Mouse (Mus musculus): ENCODE results near the gene Hpse2. TPM values are rescaled to one million over a fixed set of nuclear protein-coding genes. Genes with fewer than 3 reads are reported as not detected.
"Not testable (repeated sequence)": the region's sequence is repeated elsewhere in the genome, so short reads cannot be mapped to it uniquely, and the experiment has no call there.

Gene Hpse2
- polyA plus RNA-seq, 1 experiment from 2014 or later = 9.8 TPM

DNA sequence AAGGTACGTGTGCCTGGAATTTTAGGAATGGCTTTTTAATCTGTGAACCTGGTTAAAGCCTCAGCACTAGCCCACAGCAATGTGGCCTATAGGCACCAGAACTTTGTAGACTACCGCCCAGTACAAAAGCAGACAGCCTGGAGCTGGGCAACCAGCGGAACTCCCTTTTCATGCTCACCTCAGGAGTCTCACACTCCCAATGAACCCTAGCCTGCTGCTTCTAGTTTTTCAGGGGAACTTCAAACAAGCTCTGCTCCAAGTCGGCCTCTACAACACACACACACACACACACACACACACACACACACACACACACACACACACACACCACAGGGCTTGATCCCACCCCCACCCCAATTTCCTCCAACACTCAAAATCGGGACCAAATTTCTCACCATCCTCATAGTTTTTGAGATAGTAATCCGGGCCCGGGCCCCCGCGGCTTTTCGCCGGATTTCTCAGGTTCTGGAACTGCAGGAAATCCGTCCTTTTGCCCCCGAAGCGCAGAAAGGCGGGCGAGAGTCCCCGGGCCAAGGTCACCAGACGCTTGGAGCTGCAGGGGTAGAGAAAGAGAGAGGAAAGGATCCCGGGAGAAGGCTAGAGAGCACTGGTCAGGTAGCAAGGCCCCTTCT is 3.7 kb downstream of the Hpse2 start:
- Histone ChIP-seq H3K27ac (peak overlapping the region; percentile 73; the same call in 1 of the 2 replicates), H3K36me3 (no peaks in the 10 kb centered on the region), H3K4me3 (peak overlapping the region; percentile 52), H3K27me3 (peaks cover 61% of the 10 kb centered on the region), H3K9ac (peak overlapping the region; percentile 70), H3K9me3 (no peaks in the 10 kb centered on the region), H3K4me1 (peaks cover 40% of the 10 kb centered on the region), H3K4me2 (replicated peaks) (peak overlapping the region; percentile 80)
- no peak for ATAC-seq (ENCODE audit: low FRiP score, low read depth)
- 4% methylated on average over 19 of the region's 19 CpGs for WGBS

DNA sequence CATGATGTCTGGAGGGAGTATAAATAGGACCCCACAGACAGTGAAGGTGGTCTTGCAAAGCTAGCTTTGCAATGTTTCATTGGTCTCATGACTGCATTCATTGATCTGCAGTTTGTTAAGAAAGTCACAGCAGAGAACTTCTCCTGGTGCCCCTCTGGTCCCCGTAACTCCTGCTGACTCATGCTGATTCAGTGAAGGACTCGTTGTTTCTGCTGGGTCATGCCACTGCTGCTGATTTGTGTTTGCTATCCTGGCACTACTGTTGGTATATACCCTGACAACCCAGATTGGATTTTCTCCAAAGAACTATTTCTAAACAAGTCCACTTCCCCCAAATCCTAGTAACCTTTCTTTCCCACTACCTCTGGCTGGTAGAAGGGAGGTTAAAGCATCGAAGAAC is 29.3 kb downstream of the Hpse2 start:
- peaks cover 7% of the 10 kb centered on the region; the same call in 1 of the 2 replicates for H3K36me3 ChIP-seq
- H3K9me3 ChIP-seq = peaks cover 9% of the 10 kb centered on the region; the same call in 1 of the 2 replicates
- no peak for ATAC-seq (ENCODE audit: low FRiP score, low read depth)
- H3K4me3 ChIP-seq = no peak overlapping the region
- H3K27ac ChIP-seq = no peak overlapping the region
- H3K4me1 ChIP-seq = no peaks in the 10 kb centered on the region
- H3K27me3 ChIP-seq = no peaks in the 10 kb centered on the region
- H3K4me2 ChIP-seq (replicated peaks) = no peak overlapping the region
- WGBS = 88% methylated on average over 3 of the region's 3 CpGs
- no peak overlapping the region for H3K9ac ChIP-seq

DNA sequence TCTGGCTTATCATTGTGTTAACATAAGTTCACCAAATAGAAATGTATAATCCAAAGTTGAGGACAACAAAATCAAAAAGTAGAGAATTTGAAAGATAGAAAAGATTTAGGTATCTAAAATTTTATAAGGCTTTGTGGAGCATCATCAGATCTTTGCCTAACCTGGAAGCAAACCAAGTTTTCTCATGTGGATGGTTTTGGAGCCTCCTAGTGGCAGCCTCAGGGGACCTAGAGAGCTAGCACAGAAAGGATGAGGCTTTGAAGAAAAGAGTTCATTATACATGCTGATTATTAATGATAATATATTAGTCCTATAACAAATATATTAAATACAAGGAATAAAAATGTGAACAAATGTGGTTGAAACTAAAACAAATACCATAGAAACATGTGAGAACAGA is 77.0 kb downstream of the Hpse2 start:
- H3K27ac ChIP-seq = no peak overlapping the region
- H3K27me3 ChIP-seq = no peaks in the 10 kb centered on the region
- no peak overlapping the region for H3K4me3 ChIP-seq
- no peak for ATAC-seq (ENCODE audit: low FRiP score, low read depth)
- H3K36me3 ChIP-seq = peaks cover under 1% of the 10 kb centered on the region; the same call in 1 of the 2 replicates
- H3K9me3 ChIP-seq = peaks cover 5% of the 10 kb centered on the region; the same call in 1 of the 2 replicates
- no peak overlapping the region for H3K9ac ChIP-seq
- H3K4me2 ChIP-seq (replicated peaks) = no peak overlapping the region
- H3K4me1 ChIP-seq = no peaks in the 10 kb centered on the region

DNA sequence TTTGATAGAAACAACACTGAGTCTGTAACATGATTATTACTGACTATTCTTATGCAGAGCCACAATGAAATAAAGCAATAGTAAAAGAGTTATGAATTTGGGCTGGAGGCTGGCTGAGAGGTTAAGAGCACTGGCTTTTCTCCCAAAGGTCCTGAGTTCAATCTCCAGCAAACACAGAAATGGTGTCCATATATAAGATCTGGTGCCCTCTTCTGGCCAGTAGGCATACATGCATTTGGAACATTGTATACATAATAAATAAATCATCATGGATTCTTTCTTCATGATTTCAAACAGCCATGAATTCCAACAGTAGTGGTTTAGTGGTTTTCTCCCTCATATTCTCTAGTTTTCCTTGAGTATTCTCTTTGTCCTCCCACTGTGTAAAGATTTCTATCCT is 81.4 kb downstream of the Hpse2 start:
- Histone ChIP-seq H3K9me3 (peaks cover 5% of the 10 kb centered on the region; the same call in 1 of the 2 replicates), H3K4me3 (no peak overlapping the region), H3K9ac (no peak overlapping the region), H3K4me1 (no peaks in the 10 kb centered on the region), H3K4me2 (replicated peaks) (no peak overlapping the region), H3K27me3 (no peaks in the 10 kb centered on the region), H3K27ac (no peak overlapping the region), H3K36me3 (peaks cover 5% of the 10 kb centered on the region; the same call in 1 of the 2 replicates)
- ATAC-seq (ENCODE audit: low FRiP score, low read depth) = no peak

DNA sequence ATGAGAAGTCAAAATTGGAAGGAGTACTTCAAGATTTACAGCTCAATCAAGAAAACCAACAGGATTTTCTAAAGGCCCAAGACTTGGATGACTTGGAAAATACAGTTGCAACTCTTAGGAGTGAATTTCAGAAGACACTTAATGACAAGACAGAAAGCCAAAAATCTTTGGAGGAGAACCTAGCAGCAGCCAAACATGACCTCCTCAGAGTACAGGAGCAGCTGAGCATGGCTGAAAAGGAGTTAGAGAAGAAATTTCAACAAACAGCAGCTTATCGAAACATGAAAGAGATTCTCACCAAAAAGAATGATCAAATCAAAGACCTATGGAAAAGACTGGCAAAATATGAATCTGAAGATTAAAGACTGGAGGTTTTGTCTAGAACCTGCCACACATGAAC is 106.8 kb downstream of the Hpse2 start:
- not testable (repeated sequence) for ATAC-seq (ENCODE audit: low FRiP score, low read depth); H3K4me2 ChIP-seq (replicated peaks); H3K27ac ChIP-seq; H3K4me3 ChIP-seq; H3K4me1 ChIP-seq; H3K9me3 ChIP-seq; H3K36me3 ChIP-seq; H3K9ac ChIP-seq; H3K27me3 ChIP-seq
- 94% methylated on average over 1 of the region's 1 CpGs for WGBS

DNA sequence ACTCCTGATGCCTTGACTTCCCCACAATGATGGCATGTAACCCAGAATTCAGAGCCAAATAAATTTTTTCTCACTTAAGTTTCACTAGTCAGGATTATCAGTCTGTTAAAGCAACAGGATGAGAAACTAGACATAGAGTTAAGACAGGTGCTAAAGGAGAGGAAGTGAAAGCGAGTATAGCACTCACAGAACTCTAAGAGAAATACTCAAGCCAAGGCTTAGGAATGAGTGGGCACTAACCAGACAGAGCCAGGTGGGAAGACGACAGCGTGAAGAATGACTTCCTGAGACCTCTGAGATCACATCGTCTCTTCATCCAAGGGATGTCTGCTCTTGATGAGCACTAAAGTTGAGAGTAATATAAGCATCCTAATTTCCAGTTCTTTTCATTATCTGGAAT is 144.2 kb downstream of the Hpse2 start:
- H3K36me3 ChIP-seq = no peaks in the 10 kb centered on the region
- H3K4me3 ChIP-seq = no peak overlapping the region
- H3K4me2 ChIP-seq (replicated peaks) = no peak overlapping the region
- 83% methylated on average over 4 of the region's 4 CpGs for WGBS
- H3K27me3 ChIP-seq = no peaks in the 10 kb centered on the region
- ATAC-seq (ENCODE audit: low FRiP score, low read depth) = no peak
- H3K9me3 ChIP-seq = no peaks in the 10 kb centered on the region
- H3K4me1 ChIP-seq = no peaks in the 10 kb centered on the region
- no peak overlapping the region for H3K27ac ChIP-seq
- no peak overlapping the region for H3K9ac ChIP-seq

DNA sequence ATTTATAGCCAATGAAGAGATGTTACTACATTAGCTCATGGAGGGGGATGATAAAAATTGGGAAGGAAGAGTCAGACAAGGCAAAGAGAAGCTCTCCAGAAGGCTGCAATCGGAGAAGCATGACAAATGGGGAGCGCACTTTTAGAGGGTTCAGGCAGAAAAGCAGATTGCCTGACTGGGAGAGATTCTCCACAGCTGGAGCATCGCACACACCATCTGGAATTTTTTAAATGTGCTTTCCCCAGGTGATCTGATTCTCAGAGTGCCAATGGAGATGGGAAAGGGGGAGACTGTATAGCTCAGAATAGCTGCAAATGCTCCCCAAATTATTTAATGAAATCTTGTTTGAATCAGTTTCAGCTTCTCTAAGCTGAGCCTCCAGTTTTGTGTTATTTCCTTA is 156.4 kb downstream of the Hpse2 start:
- H3K27ac ChIP-seq = no peak overlapping the region
- no peaks in the 10 kb centered on the region for H3K9me3 ChIP-seq
- H3K4me1 ChIP-seq = 0 out of 2 replicates have a peak, but pooled peaks cover 5% of the 10 kb centered on the region
- 48% methylated on average over 3 of the region's 3 CpGs for WGBS
- no peak overlapping the region for H3K9ac ChIP-seq
- H3K4me3 ChIP-seq = no peak overlapping the region
- no peaks in the 10 kb centered on the region for H3K27me3 ChIP-seq
- no peak overlapping the region for H3K4me2 ChIP-seq (replicated peaks)
- H3K36me3 ChIP-seq = no peaks in the 10 kb centered on the region
- no peak for ATAC-seq (ENCODE audit: low FRiP score, low read depth)

DNA sequence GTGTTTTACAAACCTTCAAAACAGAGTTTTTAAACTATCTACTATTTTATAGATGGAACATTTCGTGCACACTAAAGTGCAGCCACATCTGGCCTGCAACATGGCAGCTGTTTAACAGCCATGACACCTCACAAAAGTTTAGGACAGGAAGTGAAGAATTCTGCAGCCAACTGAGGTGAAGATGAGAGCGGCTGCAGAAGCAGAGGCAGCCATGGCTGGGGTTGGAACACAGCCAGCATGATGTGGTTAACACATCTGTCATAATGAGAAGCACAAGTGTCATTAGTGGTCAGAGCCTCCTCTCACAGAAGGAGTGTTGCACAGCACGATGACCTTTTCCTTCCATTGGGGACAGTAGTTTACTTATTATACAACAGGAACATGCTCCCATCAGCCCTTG is 194.6 kb downstream of the Hpse2 start:
- Histone ChIP-seq H3K36me3 (no peaks in the 10 kb centered on the region), H3K4me2 (replicated peaks) (no peak overlapping the region), H3K4me3 (no peak overlapping the region), H3K27me3 (no peaks in the 10 kb centered on the region), H3K27ac (no peak overlapping the region; the same call in 1 of the 2 replicates), H3K9me3 (no peaks in the 10 kb centered on the region), H3K9ac (no peak overlapping the region), H3K4me1 (peaks cover 15% of the 10 kb centered on the region)
- WGBS = 18% methylated on average over 3 of the region's 3 CpGs
- ATAC-seq (ENCODE audit: low FRiP score, low read depth) = peak; percentile 32; the same call in 1 of the 2 replicates

DNA sequence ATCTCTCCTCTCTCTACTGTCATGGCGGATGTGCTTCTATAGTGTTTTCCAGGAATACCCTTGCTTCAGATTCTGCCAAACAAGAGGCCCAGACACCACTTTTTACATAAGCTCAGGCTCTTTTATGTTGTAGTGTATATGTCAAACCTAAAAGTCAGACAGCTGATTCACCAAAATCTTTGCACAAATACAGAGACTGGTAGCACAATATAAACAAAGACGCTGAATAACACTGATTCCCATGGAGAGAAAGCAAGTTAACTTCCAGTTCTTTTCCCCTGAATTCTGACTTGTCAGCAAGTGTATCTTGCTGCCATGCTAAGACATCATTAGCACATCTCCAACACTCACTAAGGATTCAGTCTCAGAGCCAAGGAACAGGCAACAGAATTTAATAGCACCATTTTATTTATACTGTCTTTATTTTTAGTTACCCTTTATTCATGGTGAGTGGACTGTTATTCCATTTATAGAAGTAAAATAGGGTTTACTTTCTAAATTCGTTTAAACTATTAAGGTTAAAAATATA is 212.7 kb downstream of the Hpse2 start:
- Histone ChIP-seq H3K4me1 (no peaks in the 10 kb centered on the region), H3K9ac (no peak overlapping the region), H3K9me3 (no peaks in the 10 kb centered on the region), H3K4me3 (no peak overlapping the region), H3K27ac (no peak overlapping the region), H3K36me3 (no peaks in the 10 kb centered on the region), H3K27me3 (no peaks in the 10 kb centered on the region), H3K4me2 (replicated peaks) (no peak overlapping the region)
- ATAC-seq (ENCODE audit: low FRiP score, low read depth) = no peak
- 88% methylated on average over 3 of the region's 3 CpGs for WGBS

DNA sequence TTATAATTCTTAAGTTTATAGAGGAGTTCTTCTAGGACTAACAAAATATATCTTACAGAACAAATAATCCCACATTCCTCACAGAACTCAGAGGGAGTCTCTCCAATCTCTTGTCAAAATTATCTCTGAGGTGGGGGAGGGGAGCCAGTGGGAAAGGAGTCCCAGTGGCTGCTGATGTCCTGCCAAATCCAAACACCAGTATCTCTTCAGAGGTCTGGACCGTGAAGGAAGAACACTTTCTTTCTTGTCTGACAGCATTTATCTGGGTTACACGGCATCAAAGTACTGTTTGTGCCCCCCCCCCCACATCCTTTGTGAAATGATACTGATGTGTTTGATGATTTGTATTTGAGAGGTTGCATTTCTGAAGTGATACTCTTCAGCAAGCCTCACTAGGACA is 213.3 kb downstream of the Hpse2 start:
- no peak for ATAC-seq (ENCODE audit: low FRiP score, low read depth)
- 91% methylated on average over 2 of the region's 2 CpGs for WGBS
- Histone ChIP-seq H3K4me1 (no peaks in the 10 kb centered on the region), H3K27ac (no peak overlapping the region), H3K27me3 (no peaks in the 10 kb centered on the region), H3K36me3 (no peaks in the 10 kb centered on the region), H3K9ac (no peak overlapping the region), H3K4me2 (replicated peaks) (no peak overlapping the region), H3K9me3 (no peaks in the 10 kb centered on the region), H3K4me3 (no peak overlapping the region)

DNA sequence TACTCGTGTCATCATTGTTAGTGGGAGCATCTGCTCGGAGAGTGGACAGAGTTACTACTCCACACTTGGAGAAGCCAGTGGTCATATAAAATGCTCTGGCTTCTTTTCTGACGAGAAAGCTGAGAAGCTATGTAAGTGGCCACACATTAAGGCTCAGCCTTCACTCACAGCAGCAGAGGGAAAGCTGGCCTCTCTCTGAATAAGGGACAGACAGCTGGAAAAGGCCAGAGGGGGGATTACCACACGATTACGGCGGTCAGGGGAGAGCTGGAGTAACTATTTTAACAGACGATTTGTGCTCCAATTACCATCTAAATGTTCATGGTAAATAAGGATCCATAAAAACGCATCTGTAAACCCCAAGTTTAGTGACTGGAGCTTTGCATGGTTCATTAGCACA is 232.1 kb downstream of the Hpse2 start:
- Histone ChIP-seq H3K9ac (no peak overlapping the region), H3K27ac (no peak overlapping the region)
- 18% methylated on average over 8 of the region's 8 CpGs for WGBS

DNA sequence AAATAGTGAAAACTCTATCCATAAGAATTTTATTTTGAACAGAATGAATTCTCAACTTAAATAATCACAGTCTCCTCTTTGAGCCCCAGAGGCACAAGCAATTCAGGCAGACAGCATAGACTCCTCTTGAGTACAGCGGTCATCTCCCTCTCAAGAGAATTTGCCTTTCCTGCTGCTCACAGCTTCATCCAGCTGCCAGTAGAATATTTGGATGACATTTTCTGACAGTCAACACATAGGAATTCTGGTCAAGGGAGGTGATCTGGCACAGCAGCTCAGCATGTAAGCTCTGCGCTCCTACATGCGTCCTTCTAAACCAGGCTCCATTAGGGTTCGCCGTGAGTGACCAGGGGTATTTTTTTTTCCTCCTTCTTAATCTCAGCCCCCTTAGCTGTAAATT is 232.6 kb downstream of the Hpse2 start:
- H3K36me3 ChIP-seq = no peaks in the 10 kb centered on the region
- WGBS = 67% methylated on average over 5 of the region's 5 CpGs
- no peak for ATAC-seq (ENCODE audit: low FRiP score, low read depth)
- H3K27ac ChIP-seq = no peak overlapping the region
- no peaks in the 10 kb centered on the region for H3K27me3 ChIP-seq
- H3K4me1 ChIP-seq = peaks cover 13% of the 10 kb centered on the region; the same call in 1 of the 2 replicates
- no peak overlapping the region for H3K4me2 ChIP-seq (replicated peaks)
- no peak overlapping the region for H3K9ac ChIP-seq
- no peak overlapping the region for H3K4me3 ChIP-seq
- no peaks in the 10 kb centered on the region for H3K9me3 ChIP-seq

More for the DNA sequence above, 232.1 kb downstream of the Hpse2 start:
- ATAC-seq (ENCODE audit: low FRiP score, low read depth) = peak; percentile 32; the same call in 1 of the 2 replicates
- Histone ChIP-seq H3K4me3 (no peak overlapping the region), H3K4me1 (peaks cover 13% of the 10 kb centered on the region; the same call in 1 of the 2 replicates), H3K4me2 (replicated peaks) (no peak overlapping the region), H3K27me3 (no peaks in the 10 kb centered on the region), H3K36me3 (no peaks in the 10 kb centered on the region), H3K9me3 (no peaks in the 10 kb centered on the region)

DNA sequence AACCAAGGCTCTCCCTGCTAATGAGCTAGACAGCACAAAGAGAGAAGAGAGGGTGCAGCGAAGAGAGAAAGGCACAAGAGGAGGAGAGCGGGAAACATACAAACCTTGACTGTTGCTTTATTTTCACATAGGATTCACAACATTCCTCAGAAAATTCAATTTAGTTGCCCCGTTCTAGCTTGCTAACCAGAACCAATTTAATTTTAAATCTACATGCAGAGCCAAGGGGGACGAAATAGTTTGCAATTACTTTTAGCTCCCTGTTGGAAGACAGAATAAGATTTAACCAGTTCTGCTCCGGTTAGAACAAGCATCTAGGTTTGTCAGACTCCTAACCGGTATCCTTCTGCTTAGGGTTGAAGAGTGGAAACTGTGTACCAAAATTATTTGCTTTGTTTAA is 240.3 kb downstream of the Hpse2 start:
- no peak for ATAC-seq (ENCODE audit: low FRiP score, low read depth)
- WGBS = 60% methylated on average over 6 of the region's 6 CpGs
- no peak overlapping the region for H3K27ac ChIP-seq

More for the DNA sequence above, 240.3 kb downstream of the Hpse2 start:
- no peaks in the 10 kb centered on the region for H3K9me3 ChIP-seq
- H3K4me2 ChIP-seq (replicated peaks) = no peak overlapping the region
- no peaks in the 10 kb centered on the region for H3K36me3 ChIP-seq
- no peak overlapping the region for H3K4me3 ChIP-seq
- peaks cover 13% of the 10 kb centered on the region for H3K4me1 ChIP-seq
- H3K9ac ChIP-seq = no peak overlapping the region
- H3K27me3 ChIP-seq = no peaks in the 10 kb centered on the region

All from limb, embryonic 13.5 days (tissue).